Mouse (Mus musculus): Measurements from ENCODE around the gene Kdr. TPM values are rescaled to one million over a fixed set of nuclear protein-coding genes. Genes with fewer than 3 reads are reported as not detected.
A peak's percentile ranks its signal among the peaks of the same experiment; 100 is the strongest.
"Not testable (repeated sequence)": the region's sequence is repeated elsewhere in the genome, so short reads cannot be mapped to it uniquely, and the experiment has no call there.

Kdr gene
- total RNA-seq, 2 experiments from 2014 or later = 6.3 to 7.0 TPM

DNA sequence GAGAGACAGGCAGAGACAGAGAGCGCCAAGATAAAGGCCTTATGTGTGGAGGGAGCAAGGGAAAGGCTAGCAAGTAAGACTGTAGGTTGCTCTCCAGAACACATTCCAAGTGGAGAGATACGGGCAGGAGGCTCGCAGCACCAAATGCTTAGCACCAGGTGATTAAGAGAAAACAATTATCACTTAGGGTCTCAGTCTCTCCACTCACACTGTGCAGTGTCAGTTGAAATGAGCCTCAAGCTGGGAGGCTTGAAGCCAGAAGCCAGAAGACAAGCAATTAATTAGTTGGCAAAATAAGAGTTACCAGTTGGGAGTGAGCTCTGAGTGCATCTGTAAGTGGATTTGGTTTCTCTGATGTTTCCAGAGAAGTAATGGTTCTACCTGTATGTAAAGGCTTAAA, 24.0 kb downstream of the Kdr start:
- peak overlapping the region; percentile 67; the same call in 1 of the 2 replicates for H3K27ac ChIP-seq
- DNase-seq (ENCODE audit: low spot score in 2 of 2) = no peak
- no peak overlapping the region for H3K4me3 ChIP-seq
- TF ChIP-seq CTCF (conservative IDR thresholded peaks at IDR 0.05) = no peak

DNA sequence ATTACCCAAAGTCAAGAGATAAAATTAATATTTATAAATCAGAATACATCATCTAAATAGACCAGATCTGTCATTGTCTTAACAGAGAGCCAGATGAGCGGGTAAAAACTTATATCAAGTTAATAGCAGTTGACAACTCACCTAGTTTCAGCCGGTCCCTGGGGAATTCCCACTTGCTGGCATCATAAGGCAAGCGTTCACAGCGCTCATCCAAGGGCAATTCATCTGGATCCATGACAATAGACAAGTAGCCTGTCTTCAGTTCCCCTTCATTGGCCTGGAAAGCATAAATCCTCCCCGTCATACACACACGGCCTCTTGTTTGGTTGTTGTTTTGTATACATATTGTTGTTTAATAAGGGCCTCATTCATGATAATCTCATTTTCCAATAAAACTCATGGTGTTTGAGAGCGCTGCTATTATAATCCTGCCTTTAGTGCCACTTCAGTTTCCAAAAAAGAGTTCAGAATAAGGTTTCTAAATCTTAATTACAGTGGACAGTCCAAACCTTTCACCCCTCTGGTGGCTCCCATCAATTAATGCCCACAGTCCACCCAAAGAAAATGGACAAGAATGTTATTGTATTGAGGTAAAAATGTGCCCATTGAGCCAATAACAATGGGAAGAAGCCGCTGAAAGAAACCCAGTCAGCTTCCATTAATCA, 26.0 kb downstream of the Kdr start:
- DNase-seq (ENCODE audit: low spot score in 2 of 2) = no peak
- Histone ChIP-seq H3K27ac (no peak overlapping the region), H3K4me3 (no peak overlapping the region)
- no peak for TF ChIP-seq CTCF (conservative IDR thresholded peaks at IDR 0.05)

DNA sequence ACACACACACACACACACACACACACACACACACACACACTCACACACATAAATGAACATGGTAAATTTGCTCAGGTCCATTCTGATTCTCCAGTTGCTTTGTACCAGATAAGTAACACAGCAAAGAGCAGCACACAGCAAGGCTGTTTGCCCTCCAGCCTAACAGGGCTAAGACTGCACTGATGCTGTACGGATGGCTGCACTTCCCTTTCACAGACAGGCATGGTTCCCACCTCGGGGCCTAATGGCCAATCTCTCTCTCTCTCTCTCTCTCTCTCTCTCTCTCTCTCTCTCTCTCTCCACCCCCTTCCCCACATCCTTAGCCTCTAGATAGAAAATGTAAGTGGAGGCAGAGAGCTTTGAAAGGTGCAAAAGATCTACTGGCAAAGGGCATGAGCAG, 27.4 kb downstream of the Kdr start:
- no peak for TF ChIP-seq CTCF (conservative IDR thresholded peaks at IDR 0.05)
- Histone ChIP-seq H3K27ac (no peak overlapping the region), H3K4me3 (no peak overlapping the region)
- DNase-seq (ENCODE audit: low spot score in 2 of 2) = no peak

DNA sequence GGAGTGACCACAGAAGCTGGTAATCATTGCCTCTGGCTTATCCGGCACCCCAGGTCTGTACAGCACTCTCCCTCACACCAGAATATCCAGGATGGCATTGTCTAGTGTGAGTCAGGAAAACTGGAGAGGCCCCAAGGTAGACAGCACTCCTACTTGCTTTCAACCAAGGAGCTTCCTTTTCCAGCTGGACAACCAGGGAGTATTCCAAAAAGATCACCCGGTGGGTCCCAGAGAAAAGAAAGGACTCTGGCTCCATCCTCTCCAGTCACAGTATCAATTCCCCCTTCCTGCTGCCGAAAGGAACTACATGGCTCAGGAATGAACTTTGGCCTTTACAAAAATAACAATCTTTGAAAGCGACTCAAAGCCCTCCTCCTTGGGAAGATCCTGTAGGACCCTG, 32.9 kb downstream of the Kdr start:
- H3K4me3 ChIP-seq = no peak overlapping the region
- DNase-seq (ENCODE audit: low spot score in 2 of 2) = no peak
- TF ChIP-seq CTCF (conservative IDR thresholded peaks at IDR 0.05) = no peak
- no peak overlapping the region for H3K27ac ChIP-seq

DNA sequence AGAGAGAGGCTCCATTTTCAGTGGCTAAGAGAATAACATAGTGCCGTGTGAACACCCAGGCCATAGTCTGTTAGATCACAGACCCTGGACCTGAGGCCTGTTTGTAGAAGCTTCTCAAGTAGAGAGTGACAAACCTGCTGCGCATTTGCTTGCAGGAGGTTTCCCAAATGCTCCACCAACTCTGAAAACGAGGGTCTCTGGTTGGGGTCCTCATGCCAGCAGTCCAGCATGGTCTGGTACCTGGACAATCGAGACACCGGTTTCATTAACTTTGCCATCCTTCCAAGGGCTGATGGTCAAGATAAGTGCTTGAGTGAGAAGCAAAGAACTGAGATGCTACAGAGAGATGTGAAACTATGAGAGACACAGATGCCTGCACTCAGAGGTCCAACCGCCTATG, 35.0 kb downstream of the Kdr start:
- DNase-seq (ENCODE audit: low spot score in 2 of 2) = no peak
- TF ChIP-seq CTCF (conservative IDR thresholded peaks at IDR 0.05) = no peak

DNA sequence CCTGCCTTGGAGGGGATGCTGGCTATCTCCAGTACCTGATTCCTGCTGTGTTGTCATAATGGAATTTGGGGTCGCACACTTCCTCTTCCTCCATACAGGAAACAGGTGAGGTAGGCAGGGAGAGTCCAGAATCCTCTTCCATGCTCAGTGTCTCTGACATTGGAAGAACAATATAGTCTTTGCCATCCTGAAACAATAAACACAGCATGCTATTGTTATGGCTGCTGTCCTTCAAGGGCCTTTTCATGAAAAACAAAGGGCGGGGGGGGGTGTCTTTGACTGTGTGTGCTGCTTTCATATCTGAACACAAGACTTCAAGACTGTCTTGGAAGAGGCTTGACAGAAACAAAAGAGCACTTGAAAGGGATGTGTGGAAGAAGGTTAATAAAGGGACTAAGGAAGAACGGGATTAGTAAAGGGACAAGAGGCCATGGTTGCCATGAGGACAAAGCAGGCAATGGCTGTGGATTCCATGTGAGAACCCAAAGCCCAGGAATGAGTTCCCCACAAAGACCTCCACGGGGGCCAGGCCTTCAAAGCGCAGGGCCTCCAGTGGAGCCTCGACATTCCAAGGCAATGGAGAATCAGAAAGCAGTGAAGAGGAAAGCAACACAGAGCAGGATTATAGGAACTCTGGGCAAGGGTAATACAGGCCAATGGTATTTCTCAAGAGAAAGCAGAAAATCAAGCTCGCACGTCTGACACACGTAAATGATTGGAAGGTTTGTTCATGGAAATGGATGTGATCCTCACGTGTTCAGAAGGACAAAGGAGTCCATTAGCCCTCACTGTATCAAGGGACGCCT, 36.3 kb downstream of the Kdr start:
- DNase-seq (ENCODE audit: low spot score in 2 of 2) = no peak
- TF ChIP-seq CTCF (conservative IDR thresholded peaks at IDR 0.05) = 0 out of 2 replicates have a peak, but pooled peaks have one; percentile 4
- Histone ChIP-seq H3K27ac (no peak overlapping the region), H3K4me3 (no peak overlapping the region)

More for the DNA sequence above, 35.0 kb downstream of the Kdr start:
- H3K4me3 ChIP-seq = no peak overlapping the region
- no peak overlapping the region for H3K27ac ChIP-seq

DNA sequence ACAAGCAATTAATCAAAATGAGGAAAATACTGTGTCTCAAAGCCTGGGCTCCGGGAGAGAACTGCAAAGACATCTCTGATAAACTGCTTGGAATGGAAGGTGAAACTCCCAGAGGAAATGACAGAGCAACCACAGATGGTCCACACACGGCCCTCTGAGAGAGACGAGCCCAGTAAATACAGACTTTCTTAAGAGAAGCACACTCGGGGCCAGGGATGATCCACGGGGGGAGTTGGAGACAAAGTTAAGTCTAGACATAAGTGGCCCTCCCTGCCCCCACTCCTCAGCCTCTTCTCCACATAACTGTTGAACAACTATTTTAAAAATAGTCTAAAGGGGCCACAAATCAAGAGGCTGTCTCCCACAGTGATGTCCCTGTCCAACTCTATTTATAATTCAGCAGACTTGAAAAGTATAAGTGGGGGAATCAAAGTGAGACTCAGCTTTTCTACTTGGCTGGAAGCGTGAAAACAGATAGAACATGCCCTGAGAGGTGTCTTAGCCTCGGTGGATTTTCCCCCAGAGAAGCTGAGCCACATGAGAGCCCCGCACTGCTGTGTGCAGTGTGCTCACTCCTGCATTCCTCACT, 39.0 kb downstream of the Kdr start:
- H3K4me3 ChIP-seq = no peak overlapping the region
- TF ChIP-seq CTCF (conservative IDR thresholded peaks at IDR 0.05) = no peak
- no peak for DNase-seq (ENCODE audit: low spot score in 2 of 2)
- no peak overlapping the region for H3K27ac ChIP-seq

DNA sequence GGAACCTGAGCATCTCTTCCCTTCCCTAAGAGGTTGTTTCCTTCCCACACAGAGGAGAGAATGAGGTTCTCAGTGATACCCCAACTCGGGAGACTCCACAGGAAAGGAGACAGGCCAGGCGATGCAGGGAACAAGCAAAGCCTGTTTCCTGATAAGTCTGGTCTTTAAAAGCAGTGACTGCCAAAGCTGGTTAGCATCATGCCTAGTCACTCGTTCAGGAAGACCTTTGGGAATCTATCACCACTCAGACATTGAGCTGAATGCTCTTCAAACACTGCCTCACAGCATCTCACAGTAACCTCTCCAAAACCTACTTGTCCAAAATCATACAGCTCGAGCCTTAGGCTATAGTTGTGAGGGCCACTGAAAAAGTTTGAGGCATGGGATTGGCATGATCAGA, 40.2 kb downstream of the Kdr start:
- no peak for TF ChIP-seq CTCF (conservative IDR thresholded peaks at IDR 0.05)
- Histone ChIP-seq H3K27ac (no peak overlapping the region), H3K4me3 (no peak overlapping the region)
- DNase-seq (ENCODE audit: low spot score in 2 of 2) = no peak

DNA sequence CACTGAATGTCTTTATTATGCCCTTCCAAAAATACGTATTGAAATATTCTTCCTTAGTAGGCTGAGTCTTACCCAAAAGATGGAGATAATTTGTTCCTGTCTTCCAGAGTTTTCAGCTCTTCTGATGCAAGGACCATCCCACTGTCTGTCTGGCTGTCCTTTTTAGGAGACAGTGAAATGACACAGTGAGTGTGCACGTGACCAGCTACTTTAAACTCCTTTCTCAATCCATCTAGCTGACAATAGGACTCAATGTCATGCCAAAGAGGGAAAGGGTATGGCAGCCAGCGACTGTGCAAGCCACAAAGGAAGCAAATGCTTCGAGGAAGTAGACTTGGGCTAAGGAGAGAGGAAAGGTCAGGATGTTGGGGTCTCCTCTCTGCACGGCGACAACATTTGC, 42.0 kb downstream of the Kdr start:
- Histone ChIP-seq H3K4me3 (no peak overlapping the region), H3K27ac (no peak overlapping the region)
- TF ChIP-seq CTCF (conservative IDR thresholded peaks at IDR 0.05) = no peak
- no peak for DNase-seq (ENCODE audit: low spot score in 2 of 2)

DNA sequence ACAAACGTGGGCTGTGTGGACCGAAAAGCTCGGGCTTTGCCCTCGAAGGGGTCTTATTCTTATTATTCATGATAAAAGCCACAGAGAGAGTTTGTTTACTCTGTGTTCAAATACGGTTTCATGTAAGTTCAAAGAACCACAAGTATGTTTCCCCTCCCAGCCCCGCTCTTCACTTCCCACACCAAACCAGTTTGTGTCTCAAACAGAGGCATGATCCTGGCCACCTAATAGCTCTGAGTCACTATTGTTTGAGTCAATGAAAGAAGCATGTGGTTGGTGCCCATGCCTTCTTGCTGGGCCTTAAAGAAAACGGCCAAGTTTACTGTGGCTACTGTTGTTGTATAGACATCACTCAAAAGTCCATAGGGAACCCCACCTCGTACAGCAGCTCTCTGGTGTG, 43.0 kb downstream of the Kdr start:
- no peak for TF ChIP-seq CTCF (conservative IDR thresholded peaks at IDR 0.05)
- H3K27ac ChIP-seq = no peak overlapping the region
- no peak for DNase-seq (ENCODE audit: low spot score in 2 of 2)
- no peak overlapping the region for H3K4me3 ChIP-seq

DNA sequence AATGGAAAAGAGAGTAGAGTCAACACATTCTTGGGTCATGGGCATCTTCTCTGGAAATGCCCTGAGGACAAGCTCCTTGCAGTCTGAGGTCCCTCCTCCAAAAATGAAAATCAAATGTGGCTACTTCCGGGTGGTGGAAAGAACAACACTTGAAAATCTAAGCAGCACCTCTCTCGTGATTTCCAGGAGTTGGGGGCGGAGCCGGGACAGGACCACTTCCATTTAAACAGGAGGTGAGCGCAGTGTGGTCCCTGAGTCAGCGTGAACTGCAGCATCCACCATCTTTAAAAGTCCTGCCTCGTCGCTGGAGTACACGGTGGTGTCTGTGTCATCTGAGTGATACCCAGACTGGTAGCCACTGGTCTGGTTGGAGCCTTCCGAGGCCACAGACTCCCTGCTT, 44.1 kb downstream of the Kdr start:
- H3K27ac ChIP-seq = peak overlapping the region; percentile 15; the same call in 1 of the 2 replicates
- TF ChIP-seq CTCF (conservative IDR thresholded peaks at IDR 0.05) = no peak
- no peak overlapping the region for H3K4me3 ChIP-seq
- no peak for DNase-seq (ENCODE audit: low spot score in 2 of 2)

DNA sequence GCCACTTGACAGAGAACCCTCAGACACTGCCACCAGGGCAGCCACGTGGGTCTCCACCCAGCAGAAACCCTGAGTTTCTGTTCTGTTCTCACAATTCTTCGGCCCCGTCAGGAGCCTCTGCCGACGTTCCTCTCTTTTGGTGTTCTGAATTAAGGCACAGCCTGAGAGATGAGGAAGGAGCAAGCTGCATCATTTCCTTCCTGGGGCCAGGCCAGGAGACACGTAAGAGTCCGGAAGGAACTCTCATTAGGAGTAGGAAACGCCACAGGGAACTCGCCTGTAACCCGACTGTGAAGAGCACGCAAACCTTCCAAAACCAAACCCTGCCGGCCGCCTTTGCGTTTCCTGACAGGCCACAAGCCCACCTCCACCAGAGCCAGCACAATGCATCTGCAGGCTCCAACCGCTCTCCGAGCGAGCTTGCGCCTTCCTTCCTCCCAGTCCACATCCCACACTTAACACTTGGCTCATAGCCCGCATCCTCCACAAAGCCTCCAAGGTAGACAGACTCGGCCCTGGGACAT, 44.7 kb downstream of the Kdr start:
- Histone ChIP-seq H3K4me3 (no peak overlapping the region), H3K27ac (peak overlapping the region; percentile 15; the same call in 1 of the 2 replicates)
- DNase-seq (ENCODE audit: low spot score in 2 of 2) = peak in 1 of 2 experiments; percentile 18
- TF ChIP-seq CTCF (conservative IDR thresholded peaks at IDR 0.05) = no peak

DNA sequence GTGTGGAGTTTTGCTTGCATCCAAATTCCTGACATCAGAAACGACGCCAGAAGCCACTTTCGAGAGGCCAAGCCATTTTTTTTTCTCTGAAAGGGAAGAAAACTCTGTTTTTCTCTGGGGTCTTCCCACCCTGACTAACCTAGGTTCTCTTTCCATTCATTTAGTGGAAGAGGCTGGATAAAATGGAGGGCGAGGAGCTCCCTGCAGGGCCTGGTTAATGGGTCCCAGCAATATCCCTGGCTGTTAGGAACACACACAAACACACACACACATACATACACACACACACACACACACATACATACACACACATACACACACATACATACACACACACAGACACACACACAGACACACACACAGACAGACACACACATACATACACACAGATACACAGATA, 46.8 kb downstream of the Kdr start:
- not testable (repeated sequence) for H3K4me3 ChIP-seq, H3K27ac ChIP-seq

More for the DNA sequence above, 46.8 kb downstream of the Kdr start:
- DNase-seq (ENCODE audit: low spot score in 2 of 2) = not testable (repeated sequence)

Data from layer of hippocampus, adult 2 months (tissue).